Mouse (Mus musculus) CH12F3 (cell line): Measurements from ENCODE around the gene Chadl.
"Not testable (repeated sequence)": the region's sequence is repeated elsewhere in the genome, so short reads cannot be mapped to it uniquely, and the experiment has no call there.

ENCODE experiments used
- in situ Hi-C: fragments of 300-500 bp; cut with MboI; formaldehyde crosslinking; loops from 2 replicates; pipeline ENCODE4 v1.14.3; 2020; ENCODE audit warnings: low sequenced_read_pairs

Chadl gene

GRCm38 (mm10) chr15:81697175-81697574 is at the start of gene Chadl:
Chadl (minus strand) TSS chr15:81697287.
- in situ Hi-C loops: no loop called here

- in situ Hi-C loops: no loop called here
Observed at GRCm38 (mm10) chr15:81745601-81746114, 48.6 kb upstream of the Chadl start.

- in situ Hi-C loops: no loop called here
Observed at GRCm38 (mm10) chr15:81744992-81745600, 48.0 kb upstream of the Chadl start, which contains the start of the genes Zc3h7b and Rangap1. Zc3h7b (plus strand) TSS chr15:81745057. Rangap1 (minus strand) TSS chr15:81745530.

GRCm38 (mm10) chr15:81742368-81742767 is 45.3 kb upstream of the Chadl start:
- in situ Hi-C loops: not testable (repeated sequence)

GRCm38 (mm10) chr15:81739924-81740323 is 42.8 kb upstream of the Chadl start:
- in situ Hi-C loops: no loop called here

- in situ Hi-C loops: no loop called here
Observed at GRCm38 (mm10) chr15:81739296-81739695, 42.2 kb upstream of the Chadl start.

GRCm38 (mm10) chr15:81735075-81735474 is 38.0 kb upstream of the Chadl start:
- in situ Hi-C loops: no loop called here

GRCm38 (mm10) chr15:81729792-81730635 is 32.9 kb upstream of the Chadl start:
- in situ Hi-C loops: no loop called here

GRCm38 (mm10) chr15:81729241-81729791 is 32.2 kb upstream of the Chadl start:
- in situ Hi-C loops: no loop called here

- in situ Hi-C loops: no loop called here
Observed at GRCm38 (mm10) chr15:81725965-81726364, 28.9 kb upstream of the Chadl start.

GRCm38 (mm10) chr15:81723653-81724052 is 26.6 kb upstream of the Chadl start:
- in situ Hi-C loops: no loop called here

- in situ Hi-C loops: no loop called here
Observed at GRCm38 (mm10) chr15:81722361-81722760, 25.3 kb upstream of the Chadl start.

GRCm38 (mm10) chr15:81719139-81719531 is 22.0 kb upstream of the Chadl start:
- in situ Hi-C loops: no loop called here

- in situ Hi-C loops: no loop called here
Observed at GRCm38 (mm10) chr15:81718336-81719138, 21.4 kb upstream of the Chadl start.

GRCm38 (mm10) chr15:81713742-81714141 is 16.7 kb upstream of the Chadl start:
- in situ Hi-C loops: no loop called here

- in situ Hi-C loops: no loop called here
Observed at GRCm38 (mm10) chr15:81710801-81711200, 13.7 kb upstream of the Chadl start.

GRCm38 (mm10) chr15:81709686-81710085 is 12.6 kb upstream of the Chadl start:
- in situ Hi-C loops: no loop called here

GRCm38 (mm10) chr15:81708991-81709390 is 11.9 kb upstream of the Chadl start:
- in situ Hi-C loops: no loop called here

GRCm38 (mm10) chr15:81703094-81703489 is 6.0 kb upstream of the Chadl start:
- in situ Hi-C loops: no loop called here

GRCm38 (mm10) chr15:81702306-81703093 is 5.4 kb upstream of the Chadl start:
- in situ Hi-C loops: no loop called here
